Mouse (Mus musculus): ENCODE data around the gene Sik3.

Gene Sik3

GRCm38 (mm10) chr9:46012091-46013008 is at the start of gene Sik3, which contains the start of gene Pafah1b2:
Sik3 (plus strand) TSS chr9:46012820.
Pafah1b2 (minus strand) TSS chr9:46012690.
- DNase-seq (ENCODE audit: low spot score in 2 of 2) = peak; percentile 91 to 93

- DNase-seq (ENCODE audit: low spot score in 2 of 2) = no peak
Measured at GRCm38 (mm10) chr9:45963577-45963976, 49.0 kb upstream of the Sik3 start.

- DNase-seq (ENCODE audit: low spot score in 2 of 2) = peak in 1 of 2 experiments; percentile 36
Measured at GRCm38 (mm10) chr9:45976884-45977283, 35.7 kb upstream of the Sik3 start.

- no peak for DNase-seq (ENCODE audit: low spot score in 2 of 2)
Measured at GRCm38 (mm10) chr9:45979778-45980177, 32.8 kb upstream of the Sik3 start.

- no peak for DNase-seq (ENCODE audit: low spot score in 2 of 2)
Measured at GRCm38 (mm10) chr9:45980611-45981010, 32.0 kb upstream of the Sik3 start.

GRCm38 (mm10) chr9:45981331-45981730 is 31.3 kb upstream of the Sik3 start:
- DNase-seq (ENCODE audit: low spot score in 2 of 2) = no peak

GRCm38 (mm10) chr9:45983676-45984408 is 28.8 kb upstream of the Sik3 start:
- DNase-seq (ENCODE audit: low spot score in 2 of 2) = peak in 1 of 2 experiments; percentile 11

GRCm38 (mm10) chr9:45984409-45985228 is 28.0 kb upstream of the Sik3 start:
- DNase-seq (ENCODE audit: low spot score in 2 of 2) = peak; percentile 84 to 94

GRCm38 (mm10) chr9:45985229-45985567 is 27.4 kb upstream of the Sik3 start:
- DNase-seq (ENCODE audit: low spot score in 2 of 2) = no peak

GRCm38 (mm10) chr9:45999009-45999408 is 13.6 kb upstream of the Sik3 start:
- DNase-seq (ENCODE audit: low spot score in 2 of 2) = no peak

GRCm38 (mm10) chr9:46003729-46004128 is 8.9 kb upstream of the Sik3 start:
- peak; percentile 51 to 83 for DNase-seq (ENCODE audit: low spot score in 2 of 2)

- no peak for DNase-seq (ENCODE audit: low spot score in 2 of 2)
Measured at GRCm38 (mm10) chr9:46004529-46004928, 8.1 kb upstream of the Sik3 start.

- no peak for DNase-seq (ENCODE audit: low spot score in 2 of 2)
Measured at GRCm38 (mm10) chr9:46006224-46006623, 6.4 kb upstream of the Sik3 start.

- no peak for DNase-seq (ENCODE audit: low spot score in 2 of 2)
Measured at GRCm38 (mm10) chr9:46008931-46009668, 3.5 kb upstream of the Sik3 start.

- no peak for DNase-seq (ENCODE audit: low spot score in 2 of 2)
Measured at GRCm38 (mm10) chr9:46009669-46009983, 3.0 kb upstream of the Sik3 start.

GRCm38 (mm10) chr9:46011094-46011970 is 1.3 kb upstream of the Sik3 start:
- DNase-seq (ENCODE audit: low spot score in 2 of 2) = no peak

GRCm38 (mm10) chr9:46013009-46013586 is 478 bp downstream of the Sik3 start:
- peak; percentile 42 to 55 for DNase-seq (ENCODE audit: low spot score in 2 of 2)

GRCm38 (mm10) chr9:46013616-46014015 is 996 bp downstream of the Sik3 start:
- no peak for DNase-seq (ENCODE audit: low spot score in 2 of 2)

- peak; percentile 36 to 56 for DNase-seq (ENCODE audit: low spot score in 2 of 2)
Measured at GRCm38 (mm10) chr9:46014251-46014681, 1.6 kb downstream of the Sik3 start.

- no peak for DNase-seq (ENCODE audit: low spot score in 2 of 2)
Measured at GRCm38 (mm10) chr9:46015081-46015551, 2.5 kb downstream of the Sik3 start.

Measured in thymus, postnatal 10 days (tissue).